Mouse (Mus musculus): Measurements from ENCODE around the gene Polr2m. TPM values are rescaled to one million over a fixed set of nuclear protein-coding genes. Genes with fewer than 3 reads are reported as not detected.

Gene Polr2m
- polyA plus RNA-seq, 1 experiment: 56.0 TPM

GRCm38 (mm10) chr9:71445308-71445707, 40.4 kb downstream of the Polr2m start:
- Histone ChIP-seq H3K4me3 (ENCODE audit: insufficient read depth, low read length) (no peak overlapping the region), H3K4me1 (ENCODE audit: control insufficient read depth, insufficient read depth, low read length) (no peaks in the 10 kb centered on the region), H3K27ac (ENCODE audit: insufficient read depth, low read depth, low read length) (no peak overlapping the region)
- TF ChIP-seq CTCF (IDR thresholded peaks at IDR 0.05; ENCODE audit: low read depth, low read length) (no peak), POLR2A (IDR thresholded peaks at IDR 0.05; ENCODE audit: borderline replicate concordance, low read depth, low read length) (no peak)

GRCm38 (mm10) chr9:71438146-71438545, 47.6 kb downstream of the Polr2m start:
- H3K4me3 ChIP-seq (ENCODE audit: insufficient read depth, low read length): no peak overlapping the region
- TF ChIP-seq CTCF (IDR thresholded peaks at IDR 0.05; ENCODE audit: low read depth, low read length) (no peak), POLR2A (IDR thresholded peaks at IDR 0.05; ENCODE audit: borderline replicate concordance, low read depth, low read length) (no peak)
- H3K27ac ChIP-seq (ENCODE audit: insufficient read depth, low read depth, low read length): no peak overlapping the region
- no peaks in the 10 kb centered on the region for H3K4me1 ChIP-seq (ENCODE audit: control insufficient read depth, insufficient read depth, low read length)

Other genes starting within 250 kb of the Polr2m start
- gene Myzap, start 106.4 kb upstream of the Polr2m start, polyA plus RNA-seq (2012; ENCODE audit: insufficient read depth, insufficient read length, missing spikeins): not detected in 2 replicates

Data from bone marrow macrophage, adult 2 months (primary cell).